Mouse (Mus musculus): ENCODE measurements around the gene Abcc5.

GRCm38 (mm10) chr16:20315266-20315665 lies 110.9 kb downstream of the Abcc5 start:
- TF ChIP-seq EP300 (IDR thresholded peaks at IDR 0.05; ENCODE audit: low read depth) (no peak), CTCF (IDR thresholded peaks at IDR 0.05; ENCODE audit: low read depth) (no peak)

Data from liver, postnatal 0 days (tissue).